Mouse (Mus musculus): ENCODE results near the gene Slc22a3.

DNA sequence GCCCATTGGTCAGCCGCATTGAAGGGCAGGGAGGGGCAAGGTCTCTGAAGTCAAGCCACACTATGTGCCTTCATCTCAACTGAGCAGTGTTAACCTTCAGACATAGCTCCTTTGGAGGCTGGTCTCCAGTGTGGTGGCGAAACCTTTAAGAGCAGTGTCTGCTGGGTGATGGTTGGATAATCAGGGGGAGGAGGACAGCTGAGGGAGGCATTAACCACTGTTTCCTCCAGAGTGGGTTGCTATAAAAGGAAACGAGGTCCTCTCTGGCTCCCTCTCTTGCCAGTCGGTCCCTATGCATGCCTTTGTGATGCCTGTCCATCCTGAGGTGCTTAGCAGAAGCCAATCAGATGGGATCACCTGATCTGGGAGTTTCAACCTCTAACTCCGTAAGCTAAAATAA is 38.8 kb downstream of the Slc22a3 start:
- TF ChIP-seq USF2 (IDR thresholded peaks at IDR 0.05; ENCODE audit: borderline replicate concordance in 1 of 2, insufficient read depth in 1 of 2, low read depth in 1 of 2, low read length in 2 of 2), result no peak
- TF ChIP-seq RCOR1 (IDR thresholded peaks at IDR 0.05; ENCODE audit: low read depth, low read length), result no peak
- no peak for TF ChIP-seq CTCF (IDR thresholded peaks at IDR 0.05 in 2 of 3, conservative IDR thresholded peaks at IDR 0.05 in 1 of 3; ENCODE audit: control insufficient read depth in 1 of 3, insufficient read depth in 1 of 3, low read depth in 2 of 3, low read length in 3 of 3, poor library complexity in 1 of 3, severe bottlenecking in 1 of 3)
